Mouse (Mus musculus): ENCODE data around the gene Rhox4a2. TPM values are rescaled to one million over a fixed set of nuclear protein-coding genes. Genes with fewer than 3 reads are reported as not detected.
"Not testable (repeated sequence)": the region's sequence is repeated elsewhere in the genome, so short reads cannot be mapped to it uniquely, and the experiment has no call there.

Gene Rhox4a2
- total RNA-seq (2012; rRNA removed), result not detected in 2 replicates
- not detected for polyA plus RNA-seq (2012; ENCODE audit: insufficient read depth in 1 of 2, insufficient read length in 2 of 2, low read depth in 1 of 2, low replicate concordance in 2 of 2, missing spikeins in 1 of 2)

GRCm38 (mm10) chrX:37390548-37390947 is at the start of gene Rhox4a2:
Gene Rhox4a2 (plus strand): TSS chrX:37390848.
- H3K79me2 ChIP-seq (ENCODE audit: control insufficient read depth, insufficient read depth, low read length, poor library complexity); H3K4me3 ChIP-seq (ENCODE audit: control insufficient read depth in 1 of 2, insufficient read depth in 1 of 2, low read depth in 2 of 2, low read length in 2 of 2); H3K4me1 ChIP-seq (ENCODE audit: control insufficient read depth in 1 of 2, insufficient read depth in 2 of 2, low read length in 2 of 2); H3K36me3 ChIP-seq (ENCODE audit: control insufficient read depth in 1 of 2, insufficient read depth in 2 of 2, low read length in 2 of 2); H3K27ac ChIP-seq (ENCODE audit: control insufficient read depth, low read depth, low read length); H3K9ac ChIP-seq (ENCODE audit: control insufficient read depth, low read depth, low read length, poor library complexity, severe bottlenecking); H3K9me3 ChIP-seq (replicated peaks; ENCODE audit: insufficient read depth, low read length); DNase-seq (ENCODE audit: low read depth, low spot score); H3K27me3 ChIP-seq (ENCODE audit: control insufficient read depth in 1 of 2, insufficient read depth in 2 of 2, low read length in 2 of 2): not testable (repeated sequence)

GRCm38 (mm10) chrX:37379728-37380127 is 10.9 kb upstream of the Rhox4a2 start, which contains the start of gene Rhox3a2:
Gene Rhox3a2 (plus strand): TSS chrX:37380028.
- not testable (repeated sequence) for H3K4me1 ChIP-seq (ENCODE audit: control insufficient read depth in 1 of 2, insufficient read depth in 2 of 2, low read length in 2 of 2); H3K9ac ChIP-seq (ENCODE audit: control insufficient read depth, low read depth, low read length, poor library complexity, severe bottlenecking); H3K36me3 ChIP-seq (ENCODE audit: control insufficient read depth in 1 of 2, insufficient read depth in 2 of 2, low read length in 2 of 2); H3K4me3 ChIP-seq (ENCODE audit: control insufficient read depth in 1 of 2, insufficient read depth in 1 of 2, low read depth in 2 of 2, low read length in 2 of 2); H3K79me2 ChIP-seq (ENCODE audit: control insufficient read depth, insufficient read depth, low read length, poor library complexity); DNase-seq (ENCODE audit: low read depth, low spot score); H3K9me3 ChIP-seq (replicated peaks; ENCODE audit: insufficient read depth, low read length); H3K27me3 ChIP-seq (ENCODE audit: control insufficient read depth in 1 of 2, insufficient read depth in 2 of 2, low read length in 2 of 2); H3K27ac ChIP-seq (ENCODE audit: control insufficient read depth, low read depth, low read length)

GRCm38 (mm10) chrX:37411767-37412166 is 21.1 kb downstream of the Rhox4a2 start, which contains the start of gene Rhox2b:
Gene Rhox2b (plus strand): TSS chrX:37412067.
- not testable (repeated sequence) for H3K9ac ChIP-seq (ENCODE audit: control insufficient read depth, low read depth, low read length, poor library complexity, severe bottlenecking); H3K27ac ChIP-seq (ENCODE audit: control insufficient read depth, low read depth, low read length); H3K9me3 ChIP-seq (replicated peaks; ENCODE audit: insufficient read depth, low read length); H3K4me1 ChIP-seq (ENCODE audit: control insufficient read depth in 1 of 2, insufficient read depth in 2 of 2, low read length in 2 of 2); DNase-seq (ENCODE audit: low read depth, low spot score); H3K4me3 ChIP-seq (ENCODE audit: control insufficient read depth in 1 of 2, insufficient read depth in 1 of 2, low read depth in 2 of 2, low read length in 2 of 2); H3K79me2 ChIP-seq (ENCODE audit: control insufficient read depth, insufficient read depth, low read length, poor library complexity); H3K27me3 ChIP-seq (ENCODE audit: control insufficient read depth in 1 of 2, insufficient read depth in 2 of 2, low read length in 2 of 2); H3K36me3 ChIP-seq (ENCODE audit: control insufficient read depth in 1 of 2, insufficient read depth in 2 of 2, low read length in 2 of 2)

GRCm38 (mm10) chrX:37432194-37432593 is 41.5 kb downstream of the Rhox4a2 start, which contains the start of gene Rhox4b:
Gene Rhox4b (plus strand): TSS chrX:37432494.
- not testable (repeated sequence) for H3K9me3 ChIP-seq (replicated peaks; ENCODE audit: insufficient read depth, low read length); H3K4me1 ChIP-seq (ENCODE audit: control insufficient read depth in 1 of 2, insufficient read depth in 2 of 2, low read length in 2 of 2); DNase-seq (ENCODE audit: low read depth, low spot score); H3K4me3 ChIP-seq (ENCODE audit: control insufficient read depth in 1 of 2, insufficient read depth in 1 of 2, low read depth in 2 of 2, low read length in 2 of 2); H3K27me3 ChIP-seq (ENCODE audit: control insufficient read depth in 1 of 2, insufficient read depth in 2 of 2, low read length in 2 of 2); H3K36me3 ChIP-seq (ENCODE audit: control insufficient read depth in 1 of 2, insufficient read depth in 2 of 2, low read length in 2 of 2); H3K27ac ChIP-seq (ENCODE audit: control insufficient read depth, low read depth, low read length); H3K9ac ChIP-seq (ENCODE audit: control insufficient read depth, low read depth, low read length, poor library complexity, severe bottlenecking); H3K79me2 ChIP-seq (ENCODE audit: control insufficient read depth, insufficient read depth, low read length, poor library complexity)

Other genes with a start within 250 kb of the Rhox4a2 start
- gene Akap14, start 222.0 kb upstream of the Rhox4a2 start, total RNA-seq (2012; rRNA removed), result not detected in 2 replicates
- gene Akap14, start 222.0 kb upstream of the Rhox4a2 start, polyA plus RNA-seq (2012; ENCODE audit: insufficient read depth in 1 of 2, insufficient read length in 2 of 2, low read depth in 1 of 2, low replicate concordance in 2 of 2, missing spikeins in 1 of 2), result under 1 TPM in 1 of 2 experiments, not detected in 1; 0.08 TPM
- 322 and 341 TPM in 2 replicates for gene Ndufa1, start 199.7 kb upstream of the Rhox4a2 start, total RNA-seq (2012; rRNA removed)
- 100 to 1,000 TPM in 1 of 2 experiments, not detected in 1; 245 TPM for gene Ndufa1, start 199.7 kb upstream of the Rhox4a2 start, polyA plus RNA-seq (2012; ENCODE audit: insufficient read depth in 1 of 2, insufficient read length in 2 of 2, low read depth in 1 of 2, low replicate concordance in 2 of 2, missing spikeins in 1 of 2)
- 6.1 and 6.7 TPM in 2 replicates for gene Rnf113a1, start 199.6 kb upstream of the Rhox4a2 start, total RNA-seq (2012; rRNA removed)
- 1 to 10 TPM in 1 of 2 experiments, not detected in 1; 8.8 TPM for gene Rnf113a1, start 199.6 kb upstream of the Rhox4a2 start, polyA plus RNA-seq (2012; ENCODE audit: insufficient read depth in 1 of 2, insufficient read length in 2 of 2, low read depth in 1 of 2, low replicate concordance in 2 of 2, missing spikeins in 1 of 2)
- gene Gm9, start 179.8 kb upstream of the Rhox4a2 start, total RNA-seq (2012; rRNA removed), result not detected in 2 replicates
- not detected for gene Gm9, start 179.8 kb upstream of the Rhox4a2 start, polyA plus RNA-seq (2012; ENCODE audit: insufficient read depth in 1 of 2, insufficient read length in 2 of 2, low read depth in 1 of 2, low replicate concordance in 2 of 2, missing spikeins in 1 of 2)
- not detected in 2 replicates for gene Rhox1, start 168.6 kb upstream of the Rhox4a2 start, total RNA-seq (2012; rRNA removed)
- gene Rhox1, start 168.6 kb upstream of the Rhox4a2 start, polyA plus RNA-seq (2012; ENCODE audit: insufficient read depth in 1 of 2, insufficient read length in 2 of 2, low read depth in 1 of 2, low replicate concordance in 2 of 2, missing spikeins in 1 of 2), result not detected
- gene Rhox2a, start 145.9 kb upstream of the Rhox4a2 start, total RNA-seq (2012; rRNA removed), result not detected in 2 replicates
- gene Rhox2a, start 145.9 kb upstream of the Rhox4a2 start, polyA plus RNA-seq (2012; ENCODE audit: insufficient read depth in 1 of 2, insufficient read length in 2 of 2, low read depth in 1 of 2, low replicate concordance in 2 of 2, missing spikeins in 1 of 2), result not detected
- not detected in 2 replicates for gene Rhox3a, start 140.9 kb upstream of the Rhox4a2 start, total RNA-seq (2012; rRNA removed)
- gene Rhox3a, start 140.9 kb upstream of the Rhox4a2 start, polyA plus RNA-seq (2012; ENCODE audit: insufficient read depth in 1 of 2, insufficient read length in 2 of 2, low read depth in 1 of 2, low replicate concordance in 2 of 2, missing spikeins in 1 of 2), result not detected
- gene Rhox4a, start 125.5 kb upstream of the Rhox4a2 start, total RNA-seq (2012; rRNA removed), result not detected in 2 replicates
- not detected for gene Rhox4a, start 125.5 kb upstream of the Rhox4a2 start, polyA plus RNA-seq (2012; ENCODE audit: insufficient read depth in 1 of 2, insufficient read length in 2 of 2, low read depth in 1 of 2, low replicate concordance in 2 of 2, missing spikeins in 1 of 2)
- not detected in 2 replicates for gene Rhox3a2, start 10.8 kb upstream of the Rhox4a2 start, total RNA-seq (2012; rRNA removed)
- gene Rhox3a2, start 10.8 kb upstream of the Rhox4a2 start, polyA plus RNA-seq (2012; ENCODE audit: insufficient read depth in 1 of 2, insufficient read length in 2 of 2, low read depth in 1 of 2, low replicate concordance in 2 of 2, missing spikeins in 1 of 2), result not detected
- not detected in 2 replicates for gene Rhox2b, start 21.2 kb downstream of the Rhox4a2 start, total RNA-seq (2012; rRNA removed)
- gene Rhox2b, start 21.2 kb downstream of the Rhox4a2 start, polyA plus RNA-seq (2012; ENCODE audit: insufficient read depth in 1 of 2, insufficient read length in 2 of 2, low read depth in 1 of 2, low replicate concordance in 2 of 2, missing spikeins in 1 of 2), result not detected
- not detected in 2 replicates for gene Rhox4b, start 41.6 kb downstream of the Rhox4a2 start, total RNA-seq (2012; rRNA removed)
- gene Rhox4b, start 41.6 kb downstream of the Rhox4a2 start, polyA plus RNA-seq (2012; ENCODE audit: insufficient read depth in 1 of 2, insufficient read length in 2 of 2, low read depth in 1 of 2, low replicate concordance in 2 of 2, missing spikeins in 1 of 2), result not detected
- gene Rhox2c, start 62.8 kb downstream of the Rhox4a2 start, total RNA-seq (2012; rRNA removed), result not detected in 2 replicates
- not detected for gene Rhox2c, start 62.8 kb downstream of the Rhox4a2 start, polyA plus RNA-seq (2012; ENCODE audit: insufficient read depth in 1 of 2, insufficient read length in 2 of 2, low read depth in 1 of 2, low replicate concordance in 2 of 2, missing spikeins in 1 of 2)
- gene Rhox3c, start 67.7 kb downstream of the Rhox4a2 start, total RNA-seq (2012; rRNA removed), result not detected in 2 replicates
- gene Rhox3c, start 67.7 kb downstream of the Rhox4a2 start, polyA plus RNA-seq (2012; ENCODE audit: insufficient read depth in 1 of 2, insufficient read length in 2 of 2, low read depth in 1 of 2, low replicate concordance in 2 of 2, missing spikeins in 1 of 2), result not detected
- not detected in 2 replicates for gene Rhox4c, start 89.5 kb downstream of the Rhox4a2 start, total RNA-seq (2012; rRNA removed)
- not detected for gene Rhox4c, start 89.5 kb downstream of the Rhox4a2 start, polyA plus RNA-seq (2012; ENCODE audit: insufficient read depth in 1 of 2, insufficient read length in 2 of 2, low read depth in 1 of 2, low replicate concordance in 2 of 2, missing spikeins in 1 of 2)
- not detected in 2 replicates for gene Rhox2d, start 102.6 kb downstream of the Rhox4a2 start, total RNA-seq (2012; rRNA removed)
- not detected for gene Rhox2d, start 102.6 kb downstream of the Rhox4a2 start, polyA plus RNA-seq (2012; ENCODE audit: insufficient read depth in 1 of 2, insufficient read length in 2 of 2, low read depth in 1 of 2, low replicate concordance in 2 of 2, missing spikeins in 1 of 2)
- not detected in 2 replicates for gene Rhox4d, start 123.5 kb downstream of the Rhox4a2 start, total RNA-seq (2012; rRNA removed)
- gene Rhox4d, start 123.5 kb downstream of the Rhox4a2 start, polyA plus RNA-seq (2012; ENCODE audit: insufficient read depth in 1 of 2, insufficient read length in 2 of 2, low read depth in 1 of 2, low replicate concordance in 2 of 2, missing spikeins in 1 of 2), result not detected
- not detected in 2 replicates for gene Rhox2e, start 139.6 kb downstream of the Rhox4a2 start, total RNA-seq (2012; rRNA removed)
- gene Rhox2e, start 139.6 kb downstream of the Rhox4a2 start, polyA plus RNA-seq (2012; ENCODE audit: insufficient read depth in 1 of 2, insufficient read length in 2 of 2, low read depth in 1 of 2, low replicate concordance in 2 of 2, missing spikeins in 1 of 2), result not detected
- not detected in 2 replicates for gene Rhox3e, start 151.2 kb downstream of the Rhox4a2 start, total RNA-seq (2012; rRNA removed)
- not detected for gene Rhox3e, start 151.2 kb downstream of the Rhox4a2 start, polyA plus RNA-seq (2012; ENCODE audit: insufficient read depth in 1 of 2, insufficient read length in 2 of 2, low read depth in 1 of 2, low replicate concordance in 2 of 2, missing spikeins in 1 of 2)
- gene Rhox4e, start 166.6 kb downstream of the Rhox4a2 start, total RNA-seq (2012; rRNA removed), result not detected in 2 replicates
- not detected for gene Rhox4e, start 166.6 kb downstream of the Rhox4a2 start, polyA plus RNA-seq (2012; ENCODE audit: insufficient read depth in 1 of 2, insufficient read length in 2 of 2, low read depth in 1 of 2, low replicate concordance in 2 of 2, missing spikeins in 1 of 2)
- not detected in 2 replicates for gene Rhox2f, start 180.6 kb downstream of the Rhox4a2 start, total RNA-seq (2012; rRNA removed)
- not detected for gene Rhox2f, start 180.6 kb downstream of the Rhox4a2 start, polyA plus RNA-seq (2012; ENCODE audit: insufficient read depth in 1 of 2, insufficient read length in 2 of 2, low read depth in 1 of 2, low replicate concordance in 2 of 2, missing spikeins in 1 of 2)
- not detected in 2 replicates for gene Rhox3f, start 190.1 kb downstream of the Rhox4a2 start, total RNA-seq (2012; rRNA removed)
- not detected for gene Rhox3f, start 190.1 kb downstream of the Rhox4a2 start, polyA plus RNA-seq (2012; ENCODE audit: insufficient read depth in 1 of 2, insufficient read length in 2 of 2, low read depth in 1 of 2, low replicate concordance in 2 of 2, missing spikeins in 1 of 2)
- gene Rhox4f, start 216.9 kb downstream of the Rhox4a2 start, total RNA-seq (2012; rRNA removed), result not detected in 2 replicates
- gene Rhox4f, start 216.9 kb downstream of the Rhox4a2 start, polyA plus RNA-seq (2012; ENCODE audit: insufficient read depth in 1 of 2, insufficient read length in 2 of 2, low read depth in 1 of 2, low replicate concordance in 2 of 2, missing spikeins in 1 of 2), result not detected
- gene Rhox3g, start 237.8 kb downstream of the Rhox4a2 start, total RNA-seq (2012; rRNA removed), result not detected in 2 replicates
- not detected for gene Rhox3g, start 237.8 kb downstream of the Rhox4a2 start, polyA plus RNA-seq (2012; ENCODE audit: insufficient read depth in 1 of 2, insufficient read length in 2 of 2, low read depth in 1 of 2, low replicate concordance in 2 of 2, missing spikeins in 1 of 2)